ENCODE assay signal across 7 mouse cellular contexts in genomic region chr13:67844119-67844852, GRCm38 (mm10). TPM values are rescaled to one million over a fixed set of nuclear protein-coding genes. Genes with fewer than 3 reads are reported as not detected.
DNase-seq lines count a peak whose midpoint lies in the region; ATAC-seq lines count a peak whose summit lies in the region.

No protein-coding gene starts in this region.

- H3K4me1 ChIP-seq in hindbrain, embryonic 13.5 days (replicated peaks): peaks cover 11% of the 10 kb centered on the region
- H3K4me1 ChIP-seq in lung, embryonic 16.5 days (replicated peaks; ENCODE audit: control insufficient read depth, insufficient read depth, low read length): no peaks in the 10 kb centered on the region

- H3K27ac ChIP-seq in hindbrain, embryonic 13.5 days: peak overlapping the region; percentile 66; the same call in 1 of the 2 replicates
- no peak overlapping the region for H3K27ac ChIP-seq in lung, embryonic 16.5 days (ENCODE audit: low read length)

- 0% methylated on average over 15 of the region's 19 CpGs for WGBS in hindbrain, embryonic 13.5 days
- 2% methylated on average over 10 of the region's 19 CpGs for WGBS in lung, embryonic 16.5 days

- H3K4me2 ChIP-seq in hindbrain, embryonic 13.5 days: peak overlapping the region; percentile 57
- peak overlapping the region; percentile 63 for H3K4me2 ChIP-seq in lung, embryonic 16.5 days (ENCODE audit: low read depth, low read length)

- DNase-seq in WW6 (ENCODE audit: low read depth, low spot score): peak; percentile 74
- peak; percentile 59 to 65 for DNase-seq in cerebellum, adult 18-20 months
- peak; percentile 64 for DNase-seq in forelimb bud, embryonic 11.5 days (ENCODE audit: low read depth, low spot score)
- DNase-seq in layer of hippocampus, postnatal 10 days (ENCODE audit: low spot score in 2 of 2): peak; percentile 69 to 72
- peak; percentile 51 for DNase-seq in ovary, postnatal 14 days (ENCODE audit: low spot score)

- no peaks in the 10 kb centered on the region for H3K27me3 ChIP-seq in hindbrain, embryonic 13.5 days
- no peaks in the 10 kb centered on the region for H3K27me3 ChIP-seq in lung, embryonic 16.5 days (ENCODE audit: control insufficient read depth, insufficient read depth, low read depth, low read length)

- H3K4me3 ChIP-seq in hindbrain, embryonic 13.5 days: peak overlapping the region; percentile 43
- peak overlapping the region; percentile 46 for H3K4me3 ChIP-seq in lung, embryonic 16.5 days (ENCODE audit: low read length)

- peak overlapping the region; percentile 68 for H3K9ac ChIP-seq in hindbrain, embryonic 13.5 days
- peak overlapping the region; percentile 53 for H3K9ac ChIP-seq in lung, embryonic 16.5 days (ENCODE audit: low read length)

- ATAC-seq in hindbrain, embryonic 13.5 days (ENCODE audit: low FRiP score): peak; percentile 89
- ATAC-seq in lung, embryonic 16.5 days (ENCODE audit: low read depth): peak; percentile 49

- H3K36me3 ChIP-seq in hindbrain, embryonic 13.5 days: no peaks in the 10 kb centered on the region
- H3K36me3 ChIP-seq in lung, embryonic 16.5 days (ENCODE audit: control insufficient read depth, insufficient read depth, low read length): no peaks in the 10 kb centered on the region

- H3K9me3 ChIP-seq in hindbrain, embryonic 13.5 days: no peaks in the 10 kb centered on the region
- no peaks in the 10 kb centered on the region for H3K9me3 ChIP-seq in lung, embryonic 16.5 days (ENCODE audit: control insufficient read depth, low read length)

RNA-seq across cellular contexts. Expression of gene Gm10037, which starts 13.4 kb away (rescaled TPM):
- polyA plus RNA-seq in hindbrain, embryonic 13.5 days (2015; fragmentation: Nextera tagmentation; extraction: Ambion mirVana): 7.4 and 7.7 TPM in 2 replicates
- total RNA-seq in layer of hippocampus, postnatal 10 days (2021): 1 to 10 TPM; 7.4 to 8.4 TPM
- 2.3 and 3.1 TPM in 2 replicates for polyA plus RNA-seq in lung, embryonic 16.5 days (2015; fragmentation: Nextera tagmentation; extraction: Ambion mirVana)

RNA-seq across cellular contexts. Expression of gene BC048507, which starts 18.8 kb away (rescaled TPM):
- 0.35 TPM in 1 of 2 replicates, not detected in the other for polyA plus RNA-seq in hindbrain, embryonic 13.5 days (2015; fragmentation: Nextera tagmentation; extraction: Ambion mirVana)
- total RNA-seq in layer of hippocampus, postnatal 10 days (2021): not detected
- polyA plus RNA-seq in lung, embryonic 16.5 days (2015; fragmentation: Nextera tagmentation; extraction: Ambion mirVana): not detected in 2 replicates

RNA-seq across cellular contexts. Expression of gene Zfp273, which starts 30.7 kb away (rescaled TPM):
- 12.1 and 12.7 TPM in 2 replicates for polyA plus RNA-seq in hindbrain, embryonic 13.5 days (2015; fragmentation: Nextera tagmentation; extraction: Ambion mirVana)
- total RNA-seq in layer of hippocampus, postnatal 10 days (2021): 1 to 10 TPM; 7.8 to 9.3 TPM
- polyA plus RNA-seq in lung, embryonic 16.5 days (2015; fragmentation: Nextera tagmentation; extraction: Ambion mirVana): 8.0 and 8.6 TPM in 2 replicates
